Mouse (Mus musculus) right cerebral cortex, postnatal 10 days (tissue): Measurements from ENCODE around the gene Ppfia2.

Source experiments
- DNase-seq, 2 experiments: peaks; one replicate each; pipeline ENCODE4 v3.0.0; 2021; ENCODE audit warnings: low spot score in 2 of 2

Gene Ppfia2

GRCm38 (mm10) chr10:106469855-106470532 lies at the start of gene Ppfia2:
Ppfia2 (plus strand) TSS chr10:106470339.
- DNase-seq = peak; percentile 84 to 88

- DNase-seq = peak; percentile 86 to 92
These were observed 1.0 kb upstream of the Ppfia2 start for GRCm38 (mm10) chr10:106468956-106469721.

- no peak for DNase-seq
These were observed 530 bp downstream of the Ppfia2 start for GRCm38 (mm10) chr10:106470533-106471205.

GRCm38 (mm10) chr10:106509281-106510165 lies 39.4 kb downstream of the Ppfia2 start:
- DNase-seq = peak in 1 of 2 experiments; percentile 35

- DNase-seq = no peak
These were observed 95.9 kb downstream of the Ppfia2 start for GRCm38 (mm10) chr10:106566036-106566435.

- no peak for DNase-seq
These were observed 114.9 kb downstream of the Ppfia2 start for GRCm38 (mm10) chr10:106585026-106585425.

GRCm38 (mm10) chr10:106585476-106586080 lies 115.4 kb downstream of the Ppfia2 start:
- peak; percentile 49 to 54 for DNase-seq

- DNase-seq = no peak
These were observed 117.7 kb downstream of the Ppfia2 start for GRCm38 (mm10) chr10:106587817-106588216.

GRCm38 (mm10) chr10:106590944-106591343 lies 120.8 kb downstream of the Ppfia2 start:
- DNase-seq = no peak

GRCm38 (mm10) chr10:106596976-106597375 lies 126.8 kb downstream of the Ppfia2 start:
- no peak for DNase-seq

- no peak for DNase-seq
These were observed 133.3 kb downstream of the Ppfia2 start for GRCm38 (mm10) chr10:106603319-106603898.

GRCm38 (mm10) chr10:106609177-106609981 lies 139.2 kb downstream of the Ppfia2 start:
- DNase-seq = no peak

GRCm38 (mm10) chr10:106610222-106610621 lies 140.1 kb downstream of the Ppfia2 start:
- no peak for DNase-seq

GRCm38 (mm10) chr10:106618194-106618593 lies 148.1 kb downstream of the Ppfia2 start:
- DNase-seq = no peak

GRCm38 (mm10) chr10:106620952-106621351 lies 150.8 kb downstream of the Ppfia2 start:
- DNase-seq = no peak

GRCm38 (mm10) chr10:106623342-106623741 lies 153.2 kb downstream of the Ppfia2 start:
- DNase-seq = no peak

- DNase-seq = peak; percentile 56 to 74
These were observed 162.2 kb downstream of the Ppfia2 start for GRCm38 (mm10) chr10:106632171-106632935.

- no peak for DNase-seq
These were observed 163.8 kb downstream of the Ppfia2 start for GRCm38 (mm10) chr10:106633898-106634297.

GRCm38 (mm10) chr10:106652276-106652675 lies 182.1 kb downstream of the Ppfia2 start:
- no peak for DNase-seq
